Mouse (Mus musculus): ENCODE results near the gene Usp49.

DNA sequence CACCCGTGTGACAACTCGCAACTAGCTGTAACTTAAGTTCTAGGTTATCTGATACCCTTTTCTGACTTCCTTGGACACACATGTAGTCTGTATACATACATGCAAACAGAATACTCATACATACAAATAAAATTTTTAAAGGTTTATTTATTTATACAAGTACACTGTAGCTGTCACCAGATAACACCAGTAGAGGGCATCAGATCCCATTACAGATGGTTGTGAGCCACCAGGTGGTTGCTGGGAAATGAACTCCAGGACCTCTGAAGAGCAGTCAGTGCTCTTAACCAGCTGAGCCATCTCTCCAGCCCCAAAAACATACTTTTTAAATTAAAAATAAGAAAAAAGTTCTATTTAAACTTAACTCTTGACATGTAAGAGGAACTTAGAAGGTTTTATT, 12.5 kb downstream of the Usp49 start:
- TF ChIP-seq CTCF (IDR thresholded peaks at IDR 0.05; ENCODE audit: low read depth, low read length) (no peak), POLR2A (IDR thresholded peaks at IDR 0.05; ENCODE audit: extremely low read depth, insufficient read depth, low read length) (no peak)
